Mouse (Mus musculus): ENCODE measurements around the gene Atp5h. TPM values are rescaled to one million over a fixed set of nuclear protein-coding genes. Genes with fewer than 3 reads are reported as not detected.
A peak's percentile ranks its signal among the peaks of the same experiment; 100 is the strongest.

The Atp5h gene
- polyA plus RNA-seq, 1 experiment from 2014 or later: 814 TPM

DNA sequence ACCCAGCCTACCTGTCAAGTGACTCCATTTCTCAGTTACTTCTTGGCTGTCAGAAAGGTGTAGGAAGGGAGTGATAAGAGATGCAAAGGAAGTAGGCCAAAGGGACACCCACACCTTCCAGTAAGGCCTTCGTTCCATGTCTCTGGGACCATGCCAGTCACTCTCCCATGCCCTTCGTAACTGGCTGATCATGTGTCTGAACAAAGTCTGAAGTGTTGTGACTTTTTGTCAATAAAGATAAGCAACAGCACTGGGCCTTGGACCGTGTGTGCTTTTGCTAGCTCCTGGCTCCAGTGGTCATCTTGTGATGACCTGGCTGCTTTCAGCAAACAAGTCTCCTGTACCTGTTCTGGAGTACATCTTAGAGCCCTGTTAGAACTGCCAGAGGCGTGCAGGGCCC, 13.1 kb upstream of the Atp5h start:
- H3K4me3 ChIP-seq (ENCODE audit: low read depth, low read length): no peak overlapping the region
- WGBS: 79% methylated on average over 4 of the region's 4 CpGs
- H3K27me3 ChIP-seq (ENCODE audit: control insufficient read depth, insufficient read depth, low read length): no peaks in the 10 kb centered on the region; the same call in 1 of the 2 replicates
- H3K4me2 ChIP-seq (ENCODE audit: low read depth, low read length, severe bottlenecking): no peak overlapping the region
- ATAC-seq (replicated peaks; ENCODE audit: low FRiP score) (no peak), DNase-seq (ENCODE audit: low spot score) (no peak)
- no peaks in the 10 kb centered on the region for H3K9me3 ChIP-seq (ENCODE audit: control insufficient read depth, low read length)
- peaks cover 11% of the 10 kb centered on the region for H3K4me1 ChIP-seq (replicated peaks; ENCODE audit: control insufficient read depth, insufficient read depth, low read length)
- peaks cover 13% of the 10 kb centered on the region; the same call in 1 of the 2 replicates for H3K36me3 ChIP-seq (ENCODE audit: control insufficient read depth, insufficient read depth, low read length)
- H3K27ac ChIP-seq (ENCODE audit: low read depth, low read length): no peak overlapping the region
- H3K9ac ChIP-seq (ENCODE audit: low read length): no peak overlapping the region

GRCm38 (mm10) chr11:115430561-115430960, 10.8 kb upstream of the Atp5h start:
- Histone ChIP-seq H3K9ac (ENCODE audit: low read length) (no peak overlapping the region), H3K27me3 (ENCODE audit: control insufficient read depth, insufficient read depth, low read length) (no peaks in the 10 kb centered on the region; the same call in 1 of the 2 replicates), H3K4me1 (replicated peaks; ENCODE audit: control insufficient read depth, insufficient read depth, low read length) (peaks cover 3% of the 10 kb centered on the region), H3K9me3 (ENCODE audit: control insufficient read depth, low read length) (no peaks in the 10 kb centered on the region), H3K4me3 (ENCODE audit: low read depth, low read length) (no peak overlapping the region), H3K27ac (ENCODE audit: low read depth, low read length) (no peak overlapping the region), H3K36me3 (ENCODE audit: control insufficient read depth, insufficient read depth, low read length) (peaks cover 13% of the 10 kb centered on the region; the same call in 1 of the 2 replicates), H3K4me2 (ENCODE audit: low read depth, low read length, severe bottlenecking) (no peak overlapping the region)
- DNase-seq (ENCODE audit: low spot score) (no peak), ATAC-seq (replicated peaks; ENCODE audit: low FRiP score) (no peak)
- WGBS: 92% methylated on average over 6 of the region's 6 CpGs

GRCm38 (mm10) chr11:115429307-115429706, 9.5 kb upstream of the Atp5h start:
- WGBS: 89% methylated on average over 7 of the region's 7 CpGs
- ATAC-seq (replicated peaks; ENCODE audit: low FRiP score): no peak
- H3K4me1 ChIP-seq (replicated peaks; ENCODE audit: control insufficient read depth, insufficient read depth, low read length): no peaks in the 10 kb centered on the region; the same call in 1 of the 2 replicates
- H3K9me3 ChIP-seq (ENCODE audit: control insufficient read depth, low read length): no peaks in the 10 kb centered on the region
- H3K36me3 ChIP-seq (ENCODE audit: control insufficient read depth, insufficient read depth, low read length): peaks cover 13% of the 10 kb centered on the region; the same call in 1 of the 2 replicates
- H3K27me3 ChIP-seq (ENCODE audit: control insufficient read depth, insufficient read depth, low read length): no peaks in the 10 kb centered on the region
- H3K4me3 ChIP-seq (ENCODE audit: low read depth, low read length): no peak overlapping the region
- H3K27ac ChIP-seq (ENCODE audit: low read depth, low read length): no peak overlapping the region
- no peak overlapping the region for H3K9ac ChIP-seq (ENCODE audit: low read length)
- DNase-seq (ENCODE audit: low spot score): no peak
- H3K4me2 ChIP-seq (ENCODE audit: low read depth, low read length, severe bottlenecking): no peak overlapping the region

DNA sequence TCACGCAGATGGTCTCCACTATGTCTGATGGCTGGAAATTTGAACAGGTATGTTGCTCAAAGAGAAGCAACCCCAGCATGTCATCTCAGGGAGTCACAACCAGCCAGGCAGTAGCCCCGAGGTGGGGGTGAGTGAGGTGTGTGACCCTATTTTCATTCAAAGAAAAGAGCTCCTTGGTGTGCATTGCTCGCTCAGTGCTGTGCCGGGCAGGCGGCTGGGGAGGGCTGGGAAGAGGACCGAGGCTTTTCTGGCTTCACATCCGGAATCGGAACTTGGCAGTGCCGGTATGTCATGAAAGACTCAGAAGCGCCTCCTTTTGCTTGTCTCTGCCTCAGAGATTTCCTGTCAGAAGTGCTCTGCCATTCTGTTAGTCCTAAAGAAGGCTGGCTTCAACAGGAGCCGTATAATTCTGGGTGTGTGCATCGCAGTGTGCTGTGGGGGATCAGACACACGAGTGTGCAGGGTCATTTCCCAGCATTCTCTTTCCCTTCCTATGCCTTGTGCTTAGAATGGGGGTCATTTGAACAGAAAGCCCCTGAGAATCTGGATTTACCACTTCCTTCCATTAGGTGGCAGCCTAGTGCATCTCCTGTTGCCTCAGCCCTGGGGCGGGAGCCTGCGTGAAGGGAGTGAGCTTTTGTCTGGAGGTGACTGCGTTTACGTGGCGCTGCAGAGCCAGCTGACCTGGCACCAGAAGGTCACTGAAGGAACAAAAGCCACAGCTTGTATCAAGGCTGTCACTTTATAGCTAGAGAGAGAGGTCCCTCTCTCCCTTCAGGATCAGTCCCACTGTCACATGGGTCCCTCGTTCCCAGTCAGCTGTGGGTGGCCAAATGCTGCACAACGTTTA, 7.9 kb upstream of the Atp5h start:
- peak; percentile 66 for ATAC-seq (replicated peaks; ENCODE audit: low FRiP score)
- WGBS: 38% methylated on average over 20 of the region's 20 CpGs
- Histone ChIP-seq H3K27ac (ENCODE audit: low read depth, low read length) (no peak overlapping the region; the same call in 1 of the 2 replicates), H3K36me3 (ENCODE audit: control insufficient read depth, insufficient read depth, low read length) (peaks cover 13% of the 10 kb centered on the region; the same call in 1 of the 2 replicates), H3K9ac (ENCODE audit: low read length) (no peak overlapping the region; the same call in 1 of the 2 replicates), H3K4me1 (replicated peaks; ENCODE audit: control insufficient read depth, insufficient read depth, low read length) (no peaks in the 10 kb centered on the region; the same call in 1 of the 2 replicates), H3K4me3 (ENCODE audit: low read depth, low read length) (no peak overlapping the region), H3K27me3 (ENCODE audit: control insufficient read depth, insufficient read depth, low read length) (no peaks in the 10 kb centered on the region), H3K9me3 (ENCODE audit: control insufficient read depth, low read length) (no peaks in the 10 kb centered on the region), H3K4me2 (ENCODE audit: low read depth, low read length, severe bottlenecking) (no peak overlapping the region)
- peak; percentile 84 for DNase-seq (ENCODE audit: low spot score)

DNA sequence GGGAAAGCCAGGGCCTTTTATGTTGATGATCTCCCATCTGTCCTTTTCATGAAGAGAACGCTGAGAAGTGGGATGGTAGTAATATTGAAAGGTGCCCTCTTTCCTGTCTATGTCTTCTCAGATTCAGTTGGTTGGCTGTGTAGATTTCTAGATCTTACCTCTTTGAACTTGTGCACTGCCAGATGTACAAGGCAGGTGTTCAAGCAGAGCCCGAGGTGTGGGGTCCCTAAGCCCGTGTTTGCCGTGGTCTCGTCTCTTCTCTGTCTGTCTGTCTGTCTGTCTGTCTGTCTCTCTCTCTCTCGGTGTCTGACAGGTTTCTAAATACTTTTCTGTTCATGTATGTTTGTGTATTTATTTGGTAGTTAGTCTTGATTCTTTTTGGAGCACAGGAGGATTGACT, 5.9 kb upstream of the Atp5h start:
- Histone ChIP-seq H3K27ac (ENCODE audit: low read depth, low read length) (no peak overlapping the region), H3K9ac (ENCODE audit: low read length) (no peak overlapping the region), H3K4me2 (ENCODE audit: low read depth, low read length, severe bottlenecking) (no peak overlapping the region), H3K4me1 (replicated peaks; ENCODE audit: control insufficient read depth, insufficient read depth, low read length) (no peaks in the 10 kb centered on the region; the same call in 1 of the 2 replicates), H3K4me3 (ENCODE audit: low read depth, low read length) (no peak overlapping the region), H3K36me3 (ENCODE audit: control insufficient read depth, insufficient read depth, low read length) (peaks cover 4% of the 10 kb centered on the region; the same call in 1 of the 2 replicates), H3K27me3 (ENCODE audit: control insufficient read depth, insufficient read depth, low read length) (no peaks in the 10 kb centered on the region), H3K9me3 (ENCODE audit: control insufficient read depth, low read length) (no peaks in the 10 kb centered on the region)
- DNase-seq (ENCODE audit: low spot score) (no peak), ATAC-seq (replicated peaks; ENCODE audit: low FRiP score) (no peak)
- WGBS: 92% methylated on average over 6 of the region's 6 CpGs

DNA sequence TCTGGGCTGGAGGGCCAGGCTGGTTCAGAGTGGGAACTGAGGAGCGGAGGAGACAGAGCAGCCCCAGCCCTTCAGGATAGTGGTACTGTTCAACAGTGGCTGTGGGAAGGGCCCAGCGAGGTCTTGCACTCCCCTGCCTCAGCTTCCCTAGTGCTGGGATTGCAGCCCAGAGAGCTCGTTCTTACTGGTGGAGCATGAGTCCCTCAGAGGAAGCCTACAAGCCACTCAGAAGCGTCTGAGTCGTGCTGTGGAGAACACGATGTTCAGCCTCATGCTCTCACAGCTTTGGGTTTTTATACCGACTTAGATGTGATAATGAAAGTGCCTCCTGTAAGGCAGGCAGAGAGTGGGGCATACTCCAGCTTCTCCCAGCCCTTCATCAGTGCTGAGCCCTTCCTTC, 4.9 kb upstream of the Atp5h start:
- ATAC-seq (replicated peaks; ENCODE audit: low FRiP score): no peak
- no peaks in the 10 kb centered on the region for H3K27me3 ChIP-seq (ENCODE audit: control insufficient read depth, insufficient read depth, low read length)
- H3K9ac ChIP-seq (ENCODE audit: low read length): no peak overlapping the region
- H3K4me1 ChIP-seq (replicated peaks; ENCODE audit: control insufficient read depth, insufficient read depth, low read length): no peaks in the 10 kb centered on the region; the same call in 1 of the 2 replicates
- no peak overlapping the region for H3K4me2 ChIP-seq (ENCODE audit: low read depth, low read length, severe bottlenecking)
- WGBS: 87% methylated on average over 7 of the region's 7 CpGs
- no peak for DNase-seq (ENCODE audit: low spot score)
- H3K27ac ChIP-seq (ENCODE audit: low read depth, low read length): no peak overlapping the region
- H3K9me3 ChIP-seq (ENCODE audit: control insufficient read depth, low read length): no peaks in the 10 kb centered on the region
- peaks cover 1% of the 10 kb centered on the region; the same call in 1 of the 2 replicates for H3K36me3 ChIP-seq (ENCODE audit: control insufficient read depth, insufficient read depth, low read length)
- H3K4me3 ChIP-seq (ENCODE audit: low read depth, low read length): no peak overlapping the region

GRCm38 (mm10) chr11:115423091-115423490, 3.3 kb upstream of the Atp5h start:
- Histone ChIP-seq H3K4me3 (ENCODE audit: low read depth, low read length) (no peak overlapping the region), H3K27me3 (ENCODE audit: control insufficient read depth, insufficient read depth, low read length) (no peaks in the 10 kb centered on the region), H3K9ac (ENCODE audit: low read length) (no peak overlapping the region), H3K27ac (ENCODE audit: low read depth, low read length) (no peak overlapping the region), H3K36me3 (ENCODE audit: control insufficient read depth, insufficient read depth, low read length) (no peaks in the 10 kb centered on the region; the same call in 1 of the 2 replicates), H3K4me1 (replicated peaks; ENCODE audit: control insufficient read depth, insufficient read depth, low read length) (peaks cover 8% of the 10 kb centered on the region), H3K4me2 (ENCODE audit: low read depth, low read length, severe bottlenecking) (no peak overlapping the region), H3K9me3 (ENCODE audit: control insufficient read depth, low read length) (no peaks in the 10 kb centered on the region)
- ATAC-seq (replicated peaks; ENCODE audit: low FRiP score) (no peak), DNase-seq (ENCODE audit: low spot score) (no peak)
- 84% methylated on average over 3 of the region's 3 CpGs for WGBS

GRCm38 (mm10) chr11:115421972-115422371, 2.2 kb upstream of the Atp5h start:
- 89% methylated on average over 16 of the region's 16 CpGs for WGBS
- DNase-seq (ENCODE audit: low spot score): no peak
- no peak for ATAC-seq (replicated peaks; ENCODE audit: low FRiP score)
- Histone ChIP-seq H3K27me3 (ENCODE audit: control insufficient read depth, insufficient read depth, low read length) (no peaks in the 10 kb centered on the region), H3K9ac (ENCODE audit: low read length) (no peak overlapping the region), H3K9me3 (ENCODE audit: control insufficient read depth, low read length) (no peaks in the 10 kb centered on the region), H3K4me3 (ENCODE audit: low read depth, low read length) (no peak overlapping the region), H3K4me1 (replicated peaks; ENCODE audit: control insufficient read depth, insufficient read depth, low read length) (peaks cover 8% of the 10 kb centered on the region), H3K27ac (ENCODE audit: low read depth, low read length) (no peak overlapping the region), H3K4me2 (ENCODE audit: low read depth, low read length, severe bottlenecking) (no peak overlapping the region), H3K36me3 (ENCODE audit: control insufficient read depth, insufficient read depth, low read length) (no peaks in the 10 kb centered on the region; the same call in 1 of the 2 replicates)

Measured in forebrain, embryonic 11.5 days (tissue).